Mouse (Mus musculus): ENCODE results near the gene Kcna6. TPM values are rescaled to one million over a fixed set of nuclear protein-coding genes. Genes with fewer than 3 reads are reported as not detected.
A peak's percentile ranks its signal among the peaks of the same experiment; 100 is the strongest.

Gene Kcna6
- total RNA-seq, 2 experiments from 2014 or later = 1.2 to 2.2 TPM

GRCm38 (mm10) chr6:126739326-126740210 is 906 bp downstream of the Kcna6 start:
- intact Hi-C loops (cut with DNase I) = no loop called here
- no peak for DNase-seq (ENCODE audit: low spot score)

GRCm38 (mm10) chr6:126736996-126737395 is 3.5 kb downstream of the Kcna6 start:
- DNase-seq (ENCODE audit: low spot score) = no peak
- intact Hi-C loops (cut with DNase I) = no loop called here

GRCm38 (mm10) chr6:126735806-126736205 is 4.7 kb downstream of the Kcna6 start:
- no peak for DNase-seq (ENCODE audit: low spot score)
- intact Hi-C loops (cut with DNase I) = no loop called here

GRCm38 (mm10) chr6:126732645-126733044 is 7.8 kb downstream of the Kcna6 start:
- no peak for DNase-seq (ENCODE audit: low spot score)
- intact Hi-C loops (cut with DNase I) = no loop called here

GRCm38 (mm10) chr6:126728803-126729202 is 11.7 kb downstream of the Kcna6 start:
- intact Hi-C loops (cut with DNase I) = no loop called here
- DNase-seq (ENCODE audit: low spot score) = no peak

GRCm38 (mm10) chr6:126718423-126719087 is 21.9 kb downstream of the Kcna6 start:
- DNase-seq (ENCODE audit: low spot score) = no peak
- intact Hi-C loops (cut with DNase I) = no loop called here

GRCm38 (mm10) chr6:126712531-126712930 is 27.9 kb downstream of the Kcna6 start:
- DNase-seq (ENCODE audit: low spot score) = no peak
- intact Hi-C loops (cut with DNase I) = no loop called here

GRCm38 (mm10) chr6:126705936-126706335 is 34.5 kb downstream of the Kcna6 start:
- no peak for DNase-seq (ENCODE audit: low spot score)
- intact Hi-C loops (cut with DNase I) = no loop called here

- no peak for DNase-seq (ENCODE audit: low spot score)
- intact Hi-C loops (cut with DNase I) = loop anchor here (5.0 kb wide), 2 partner anchors 62 to 202 kb away; no protein-coding TSS in a partner anchor
Measured at GRCm38 (mm10) chr6:126704430-126704829, 36.0 kb downstream of the Kcna6 start.

GRCm38 (mm10) chr6:126702116-126702515 is 38.4 kb downstream of the Kcna6 start:
- intact Hi-C loops (cut with DNase I) = loop anchor here (1.0 to 5.0 kb wide), 3 partner anchors 60 to 200 kb away; no protein-coding TSS in a partner anchor
- peak; percentile 6 for DNase-seq (ENCODE audit: low spot score)

GRCm38 (mm10) chr6:126701196-126701595 is 39.3 kb downstream of the Kcna6 start:
- intact Hi-C loops (cut with DNase I) = loop anchor here (5.0 kb wide), 2 partner anchors 59 to 199 kb away; no protein-coding TSS in a partner anchor
- no peak for DNase-seq (ENCODE audit: low spot score)

- no peak for DNase-seq (ENCODE audit: low spot score)
- intact Hi-C loops (cut with DNase I) = loop anchor here (5.0 kb wide), 2 partner anchors 58 to 198 kb away; no protein-coding TSS in a partner anchor
Measured at GRCm38 (mm10) chr6:126699995-126700394, 40.5 kb downstream of the Kcna6 start.

GRCm38 (mm10) chr6:126687120-126687519 is 53.4 kb downstream of the Kcna6 start:
- DNase-seq (ENCODE audit: low spot score) = no peak
- intact Hi-C loops (cut with DNase I) = no loop called here

- intact Hi-C loops (cut with DNase I) = no loop called here
- DNase-seq (ENCODE audit: low spot score) = no peak
Measured at GRCm38 (mm10) chr6:126685135-126685534, 55.3 kb downstream of the Kcna6 start.

- intact Hi-C loops (cut with DNase I) = no loop called here
- no peak for DNase-seq (ENCODE audit: low spot score)
Measured at GRCm38 (mm10) chr6:126678961-126679360, 61.5 kb downstream of the Kcna6 start.

GRCm38 (mm10) chr6:126667001-126667400 is 73.5 kb downstream of the Kcna6 start:
- no peak for DNase-seq (ENCODE audit: low spot score)
- intact Hi-C loops (cut with DNase I) = no loop called here

- DNase-seq (ENCODE audit: low spot score) = no peak
- intact Hi-C loops (cut with DNase I) = no loop called here
Measured at GRCm38 (mm10) chr6:126666091-126666490, 74.4 kb downstream of the Kcna6 start.

- DNase-seq (ENCODE audit: low spot score) = no peak
- intact Hi-C loops (cut with DNase I) = no loop called here
Measured at GRCm38 (mm10) chr6:126664569-126664968, 75.9 kb downstream of the Kcna6 start.

Data from heart, postnatal 25 days (tissue).